Mouse (Mus musculus) stomach, postnatal 0 days (tissue): Measurements from ENCODE around the gene Otub2. TPM values are rescaled to one million over a fixed set of nuclear protein-coding genes. Genes with fewer than 3 reads are reported as not detected.
A peak's percentile ranks its signal among the peaks of the same experiment; 100 is the strongest.

ENCODE experiments used
- ATAC-seq: fragments of 200-750 bp; cut with Nextera tagmentation; 2 replicates; pipeline ENCODE4 v1.8.0; 2017; ENCODE audit not compliant: low FRiP score, low TSS enrichment
- DNase-seq: peaks from one replicate; pipeline ENCODE4 v3.0.0-alpha.2; 2016; ENCODE audit warnings: low spot score
- H3K27ac ChIP-seq: fragments of 300-500 bp; sonication (generic); replicated peaks from 2 replicates; pipeline ENCODE4 v1.5.1; 2014; ENCODE audit warnings: mild to moderate bottlenecking, control low read depth
- H3K27me3 ChIP-seq: fragments of 300-500 bp; sonication (generic); 2 replicates; pipeline ENCODE4 v1.6.1; 2014; ENCODE audit warnings: low read length; ENCODE audit not compliant: control insufficient read depth, insufficient read depth
- H3K36me3 ChIP-seq: fragments of 300-500 bp; sonication (generic); 2 replicates; pipeline ENCODE4 v1.6.1; 2014; ENCODE audit warnings: low read length, mixed read lengths; ENCODE audit not compliant: control insufficient read depth, insufficient read depth
- H3K4me1 ChIP-seq: fragments of 300-500 bp; sonication (generic); replicated peaks from 2 replicates; pipeline ENCODE4 v1.6.1; 2014; ENCODE audit warnings: antibody characterized with exemption; ENCODE audit not compliant: control insufficient read depth, insufficient read depth
- H3K4me2 ChIP-seq: fragments of 300-500 bp; sonication (generic); replicated peaks from 2 replicates; pipeline ENCODE4 v1.6.1; 2014; ENCODE audit warnings: low read depth, mild to moderate bottlenecking, control low read depth, moderate library complexity
- H3K4me3 ChIP-seq: fragments of 300-500 bp; sonication (generic); 2 replicates; pipeline ENCODE4 v1.5.1; 2014; ENCODE audit warnings: low read depth, low read length, control low read depth
- H3K9ac ChIP-seq: fragments of 300-500 bp; sonication (generic); 2 replicates; pipeline ENCODE4 v1.6.1; 2014; ENCODE audit warnings: mild to moderate bottlenecking, low read length, control low read depth, mixed read lengths
- H3K9me3 ChIP-seq: fragments of 300-500 bp; sonication (generic); 2 replicates; pipeline ENCODE4 v1.6.1; 2016; ENCODE audit warnings: low read length; ENCODE audit not compliant: control insufficient read depth
- CTCF ChIP-seq: IDR thresholded peaks from 2 replicates; pipeline ENCODE4 v1.5.1; 2016; ENCODE audit warnings: antibody characterized with exemption, low read depth, mild to moderate bottlenecking, moderate library complexity
- EP300 ChIP-seq: optimal IDR thresholded peaks from 2 replicates; pipeline ENCODE3; 2016; ENCODE audit warnings: antibody characterized with exemption
- whole genome bisulfite sequencing: fragments of 180-500 bp; shearing (Covaris S2); extraction: QIAGEN DNeasy Blood & Tissue Kit; methylation state at CpG from one replicate; pipeline ENCODE4 v1.1.7; 2014; 5-methylcytosine and 5-hydroxymethylcytosine counted together
- polyA plus RNA-seq: library from polyadenylated mRNA; unstranded; fragments of >200 nt; fragmentation: Nextera tagmentation; extraction: Ambion mirVana; gene quantifications from 2 replicates; pipeline ENCODE4 v1.2.1, GENCODE M21; 2015

The Otub2 gene
- polyA plus RNA-seq, 1 experiment from 2014 or later: 18.8 TPM

DNA sequence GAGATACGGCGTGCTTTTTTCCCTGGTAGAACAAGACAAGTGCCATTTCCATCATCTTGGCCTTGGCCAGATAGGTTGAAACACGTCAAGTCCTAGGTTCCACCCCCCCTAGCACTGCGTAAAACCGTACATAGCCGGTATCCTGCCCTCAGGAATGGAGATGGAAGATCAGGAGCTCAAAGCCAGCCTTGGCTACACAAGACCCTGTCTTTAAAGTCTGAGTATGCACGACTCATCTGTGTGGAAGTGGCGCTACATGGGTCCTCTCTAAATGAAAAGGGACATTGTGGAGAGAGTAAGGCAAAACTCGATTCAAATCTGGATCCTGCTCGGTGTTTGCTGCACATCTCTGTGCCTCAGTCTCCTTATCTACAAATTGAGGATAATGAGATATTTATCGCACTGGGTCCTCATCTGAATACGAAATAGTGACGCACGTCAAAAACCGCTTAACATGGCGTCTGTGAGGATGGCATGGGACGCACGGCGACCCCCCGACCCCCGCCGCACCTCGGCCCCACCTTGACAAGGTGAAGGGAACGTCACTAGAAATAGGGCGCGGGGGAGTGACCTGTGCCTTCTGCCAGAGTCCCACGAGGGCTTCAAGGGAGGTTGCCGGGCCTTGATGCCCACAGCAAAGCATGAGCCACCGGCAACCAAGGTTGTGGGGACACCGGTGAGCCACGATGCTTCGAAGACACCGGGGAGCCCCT lies 36.7 kb downstream of the Otub2 start:
- TF ChIP-seq CTCF (no peak), EP300 (no peak)
- H3K9me3 ChIP-seq: no peaks in the 10 kb centered on the region
- ATAC-seq (peak; percentile 40), DNase-seq (no peak)
- peak overlapping the region; percentile 79 for H3K4me2 ChIP-seq
- no peaks in the 10 kb centered on the region for H3K27me3 ChIP-seq
- 7% methylated on average over 33 of the region's 33 CpGs for WGBS
- peaks cover 4% of the 10 kb centered on the region; the same call in 1 of the 2 replicates for H3K36me3 ChIP-seq
- H3K9ac ChIP-seq: peak overlapping the region; percentile 92
- H3K27ac ChIP-seq: peak overlapping the region; percentile 70
- peak overlapping the region; percentile 89 for H3K4me3 ChIP-seq
- H3K4me1 ChIP-seq: peaks cover 8% of the 10 kb centered on the region; the same call in 1 of the 2 replicates

- peaks cover 8% of the 10 kb centered on the region; the same call in 1 of the 2 replicates for H3K4me1 ChIP-seq
- TF ChIP-seq EP300 (no peak), CTCF (peak; percentile 95)
- DNase-seq (peak; percentile 99), ATAC-seq (peak; percentile 100)
- H3K27ac ChIP-seq: peak within 1 kb of the TSS; percentile 70
- H3K4me2 ChIP-seq: peak within 1 kb of the TSS; percentile 79
- peaks cover 4% of the 10 kb centered on the region; the same call in 1 of the 2 replicates for H3K36me3 ChIP-seq
- 1% methylated on average over 33 of the region's 33 CpGs for WGBS
- no peaks in the 10 kb centered on the region for H3K9me3 ChIP-seq
- no peaks in the 10 kb centered on the region for H3K27me3 ChIP-seq
- peak within 1 kb of the TSS; percentile 89 for H3K4me3 ChIP-seq
- peak within 1 kb of the TSS; percentile 92 for H3K9ac ChIP-seq
Measured at GRCm38 (mm10) chr12:103425729-103426470, 37.4 kb downstream of the Otub2 start, which contains the start of gene Ddx24. Ddx24 (minus strand) TSS chr12:103425830.

GRCm38 (mm10) chr12:103426710-103427109 lies 38.2 kb downstream of the Otub2 start:
- Histone ChIP-seq H3K4me1 (peaks cover 8% of the 10 kb centered on the region; the same call in 1 of the 2 replicates), H3K9ac (no peak overlapping the region), H3K4me3 (no peak overlapping the region), H3K27ac (no peak overlapping the region), H3K9me3 (no peaks in the 10 kb centered on the region), H3K27me3 (no peaks in the 10 kb centered on the region), H3K4me2 (no peak overlapping the region), H3K36me3 (peaks cover 4% of the 10 kb centered on the region; the same call in 1 of the 2 replicates)
- no peak for DNase-seq
- WGBS: 88% methylated on average over 7 of the region's 7 CpGs
- TF ChIP-seq CTCF: peak; percentile 14; the same call in 1 of the 2 replicates
- no peak for TF ChIP-seq EP300
- no peak for ATAC-seq

- DNase-seq: no peak
- Histone ChIP-seq H3K27me3 (no peaks in the 10 kb centered on the region), H3K4me2 (no peak overlapping the region), H3K27ac (0 out of 2 replicates have a peak overlapping the region, but pooled peaks have one; percentile 13), H3K4me3 (no peak overlapping the region), H3K9ac (no peak overlapping the region), H3K36me3 (no peaks in the 10 kb centered on the region; the same call in 1 of the 2 replicates), H3K9me3 (no peaks in the 10 kb centered on the region), H3K4me1 (no peaks in the 10 kb centered on the region; the same call in 1 of the 2 replicates)
- WGBS: 48% methylated on average over 2 of the region's 2 CpGs
- no peak for TF ChIP-seq EP300
- no peak for TF ChIP-seq CTCF
- ATAC-seq: no peak
Measured at GRCm38 (mm10) chr12:103433430-103433829, 44.9 kb downstream of the Otub2 start.

GRCm38 (mm10) chr12:103433986-103434731 lies 45.7 kb downstream of the Otub2 start, which contains the start of gene Ifi27:
Ifi27 (plus strand) TSS chr12:103434211.
- 40% methylated on average over 8 of the region's 8 CpGs for WGBS
- H3K36me3 ChIP-seq: no peaks in the 10 kb centered on the region; the same call in 1 of the 2 replicates
- TF ChIP-seq EP300 (peak; percentile 47), CTCF (no peak)

More at GRCm38 (mm10) chr12:103433986-103434731, 45.7 kb downstream of the Otub2 start, which contains the start of gene Ifi27:
- H3K4me1 ChIP-seq: no peaks in the 10 kb centered on the region; the same call in 1 of the 2 replicates
- H3K27ac ChIP-seq: peak within 1 kb of the TSS; percentile 72
- DNase-seq (peak; percentile 40), ATAC-seq (peak; percentile 97)
- no peaks in the 10 kb centered on the region for H3K9me3 ChIP-seq
- no peaks in the 10 kb centered on the region for H3K27me3 ChIP-seq
- peak within 1 kb of the TSS; percentile 36 for H3K4me3 ChIP-seq
- H3K4me2 ChIP-seq: peak within 1 kb of the TSS; percentile 34
- peak within 1 kb of the TSS; percentile 14; the same call in 1 of the 2 replicates for H3K9ac ChIP-seq
